Mouse (Mus musculus): ENCODE results near the gene Rad54l2.

DNA sequence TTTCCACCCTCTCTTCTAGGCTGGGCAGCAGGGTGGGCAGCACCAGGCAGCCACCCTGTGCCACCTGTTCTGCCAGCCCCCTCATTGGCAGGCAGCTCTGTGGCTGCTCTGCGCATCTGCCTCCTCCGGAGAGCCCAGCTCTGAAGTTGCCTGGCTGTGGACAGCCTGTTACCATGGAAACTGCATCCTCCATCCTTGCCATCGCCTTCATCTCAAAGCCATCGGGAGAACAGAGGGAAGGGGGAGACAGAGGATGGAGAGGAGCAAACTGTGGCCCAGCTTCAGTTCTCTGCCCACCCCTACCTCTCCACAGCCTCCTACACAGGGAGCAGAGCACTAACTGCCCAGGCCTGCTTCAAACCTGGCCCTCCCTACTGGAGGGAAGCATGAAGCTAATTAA lies 124.6 kb downstream of the Rad54l2 start:
- TF ChIP-seq CTCF (IDR thresholded peaks at IDR 0.05; ENCODE audit: low read depth), result no peak
- no peak for TF ChIP-seq EP300 (IDR thresholded peaks at IDR 0.05; ENCODE audit: low read depth)

Data from liver, postnatal 0 days (tissue).